Comparison of ENCODE assay signal across 8 mouse cellular contexts in the genomic region with DNA sequence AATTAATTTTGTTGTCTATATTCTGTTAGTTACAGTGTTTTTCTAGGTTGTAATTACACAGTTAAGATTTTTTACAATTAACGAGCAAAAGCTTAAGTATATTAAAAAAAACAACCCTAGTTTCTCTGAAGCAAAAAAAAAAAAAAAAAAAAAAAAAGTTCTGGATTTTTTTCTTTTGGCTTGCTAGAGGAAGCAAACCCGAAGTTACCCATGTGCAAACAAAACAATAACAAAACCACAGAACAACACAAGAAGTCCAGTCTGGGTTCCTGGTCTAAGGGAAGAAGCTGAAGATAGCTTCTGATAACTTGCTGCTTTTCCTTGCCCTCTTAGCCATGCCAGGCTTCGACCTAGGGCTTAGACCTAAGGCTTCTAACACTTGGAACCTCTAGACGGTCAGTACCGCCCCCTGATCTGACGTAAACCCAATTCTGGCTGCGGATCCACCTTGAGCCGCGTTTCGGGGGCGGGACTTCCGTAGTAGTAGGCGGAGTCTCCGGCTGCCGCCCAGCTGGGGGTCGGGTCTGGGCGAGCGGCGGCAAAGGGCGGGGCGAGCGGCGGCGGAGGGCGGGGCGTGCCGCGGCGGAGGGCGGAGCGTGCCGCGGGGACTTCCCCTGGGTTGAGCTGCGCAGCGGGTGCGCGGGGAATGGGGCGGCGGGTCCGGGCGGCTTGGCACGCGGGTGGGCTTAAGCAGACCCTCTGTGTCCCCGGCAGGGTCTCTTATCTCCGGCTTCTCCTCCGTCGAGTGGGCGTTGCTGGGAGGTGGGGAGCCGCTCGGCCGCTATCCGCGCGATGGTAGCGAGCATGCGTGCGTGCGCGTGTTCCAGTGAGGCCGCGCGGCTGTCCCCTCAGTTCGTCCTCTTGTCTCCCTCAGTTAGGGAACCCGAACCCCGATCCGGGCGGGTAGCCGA. TPM values are rescaled to one million over a fixed set of nuclear protein-coding genes. Genes with fewer than 3 reads are reported as not detected.
DNase-seq lines count a peak whose midpoint lies in the region; ATAC-seq lines count a peak whose summit lies in the region.

A gene (plus strand): TSS at position 580 of the 911 bp plus-strand sequence.

- 3% methylated on average over 55 of the region's 68 CpGs for WGBS in lung, embryonic 16.5 days

- H3K4me2 ChIP-seq in lung, embryonic 16.5 days (ENCODE audit: low read depth, low read length), result peak within 1 kb of the TSS; percentile 85

- peak within 1 kb of the TSS; percentile 86 for H3K9ac ChIP-seq in lung, embryonic 16.5 days (ENCODE audit: low read length)

- no peaks in the 10 kb centered on the region for H3K36me3 ChIP-seq in lung, embryonic 16.5 days (ENCODE audit: control insufficient read depth, insufficient read depth, low read length)

- no peaks in the 10 kb centered on the region for H3K9me3 ChIP-seq in lung, embryonic 16.5 days (ENCODE audit: control insufficient read depth, low read length)

- H3K27me3 ChIP-seq in lung, embryonic 16.5 days (ENCODE audit: control insufficient read depth, insufficient read depth, low read depth, low read length), result no peaks in the 10 kb centered on the region

- DNase-seq in MEL-GATA-1-ER (ENCODE audit: extremely low read depth, low read depth), result peak; percentile 80
- DNase-seq in cerebellum, adult 8-10 months, result peak; percentile 96
- DNase-seq in forelimb bud, embryonic 11.5 days (ENCODE audit: low read depth, low spot score), result peak; percentile 91
- peak; percentile 79 for DNase-seq in layer of hippocampus, adult 9-10 months (ENCODE audit: low spot score)
- peak; percentile 79 for DNase-seq in ovary, postnatal 10 days (ENCODE audit: low spot score)
- DNase-seq in thymus, postnatal 10 days (ENCODE audit: low spot score in 2 of 2), result peak; percentile 94 to 97

- H3K4me1 ChIP-seq in lung, embryonic 16.5 days (replicated peaks; ENCODE audit: control insufficient read depth, insufficient read depth, low read length), result peaks cover 5% of the 10 kb centered on the region; the same call in 1 of the 2 replicates

- ATAC-seq in hematopoietic stem cell, adult 5-6 weeks (replicated peaks in 1 of 2; ENCODE audit: insufficient read depth in 1 of 2, low FRiP score in 2 of 2, low TSS enrichment in 1 of 2, low read depth in 1 of 2, poor library complexity in 2 of 2, severe bottlenecking in 2 of 2), result peak; percentile 96 to 98
- peak; percentile 98 for ATAC-seq in lung, embryonic 16.5 days (ENCODE audit: low read depth)

- H3K4me3 ChIP-seq in lung, embryonic 16.5 days (ENCODE audit: low read length), result peak within 1 kb of the TSS; percentile 70

- H3K27ac ChIP-seq in lung, embryonic 16.5 days (ENCODE audit: low read length), result peak within 1 kb of the TSS; percentile 32

RNA-seq across cellular contexts. Expression of the gene that starts here (rescaled TPM):
- total RNA-seq in hematopoietic stem cell, adult 5-6 weeks (2017), result 14.9 and 22.7 TPM in 2 replicates
- polyA plus RNA-seq in lung, embryonic 16.5 days (2015; fragmentation: Nextera tagmentation; extraction: Ambion mirVana), result 12.8 and 17.0 TPM in 2 replicates

Comparison
In these comparisons a context has a peak if more than half of its experiments do, and no peak if none do; other contexts are left out.
1. Peak in every context shown above with its lines: DNase-seq, ATAC-seq, H3K4me3 ChIP-seq and H3K27ac ChIP-seq.